Mouse (Mus musculus) thymus, adult 2 months (tissue): Measurements from ENCODE around the gene Cltb.

ENCODE experiments used
- CTCF ChIP-seq: fragments of 200-500 bp; IDR thresholded peaks from 2 replicates; pipeline ENCODE4 v1.5.1; 2012; ENCODE audit warnings: mild to moderate bottlenecking, control low read depth, low read length, moderate library complexity, borderline replicate concordance; ENCODE audit not compliant: control insufficient read depth, poor library complexity, insufficient read depth; ENCODE audit errors: extremely low read depth
- POLR2A ChIP-seq: fragments of 200-500 bp; IDR thresholded peaks from 2 replicates; pipeline ENCODE4 v1.6.1; 2012; ENCODE audit warnings: mild to moderate bottlenecking, low read length, control low read depth, moderate library complexity; ENCODE audit not compliant: control insufficient read depth, poor library complexity, insufficient read depth; ENCODE audit errors: extremely low read depth

- TF ChIP-seq CTCF (0 out of 2 replicates have a peak, but pooled peaks have one; percentile 10), POLR2A (peak; percentile 91)
Measured at GRCm38 (mm10) chr13:54565201-54565581, 46.0 kb downstream of the Cltb start, which contains the start of gene 4833439L19Rik.
